Mouse (Mus musculus) heart, postnatal 0 days (tissue): ENCODE measurements around the gene Ccdc88a. TPM values are rescaled to one million over a fixed set of nuclear protein-coding genes. Genes with fewer than 3 reads are reported as not detected.

Experiments
- ATAC-seq: fragments of 200-750 bp; cut with Nextera tagmentation; 2 replicates; pipeline ENCODE4 v1.8.0; 2017; ENCODE audit warnings: low read depth, moderate number of reproducible peaks, moderate library complexity; ENCODE audit not compliant: insufficient read depth
- DNase-seq: peaks from one replicate; pipeline ENCODE4 v3.0.0-alpha.2; 2016; ENCODE audit warnings: low spot score
- H3K27ac ChIP-seq: fragments of 300-500 bp; sonication (generic); 2 replicates; pipeline ENCODE4 v1.5.1; 2014; ENCODE audit warnings: low read depth, mild to moderate bottlenecking
- H3K27me3 ChIP-seq: fragments of 300-500 bp; sonication (generic); 2 replicates; pipeline ENCODE4 v1.6.1; 2014; ENCODE audit warnings: low read length, mixed read lengths; ENCODE audit not compliant: control insufficient read depth, insufficient read depth
- H3K36me3 ChIP-seq: fragments of 300-500 bp; sonication (generic); replicated peaks from 2 replicates; pipeline ENCODE4 v1.6.1; 2014; ENCODE audit warnings: low read length, mixed read lengths; ENCODE audit not compliant: control insufficient read depth, insufficient read depth
- H3K4me1 ChIP-seq: fragments of 300-500 bp; sonication (generic); 2 replicates; pipeline ENCODE4 v1.6.1; 2014; ENCODE audit warnings: antibody characterized with exemption; ENCODE audit not compliant: control insufficient read depth, insufficient read depth
- H3K4me2 ChIP-seq: fragments of 300-500 bp; sonication (generic); 2 replicates; pipeline ENCODE4 v1.6.1; 2014; ENCODE audit warnings: low read depth, mild to moderate bottlenecking, low read length, moderate library complexity
- H3K4me3 ChIP-seq: fragments of 300-500 bp; sonication (generic); 2 replicates; pipeline ENCODE4 v1.5.1; 2014; ENCODE audit warnings: low read depth, low read length
- H3K9ac ChIP-seq: fragments of 300-500 bp; sonication (generic); replicated peaks from 2 replicates; pipeline ENCODE4 v1.6.1; 2014; ENCODE audit warnings: low read depth, low read length, mixed read lengths
- H3K9me3 ChIP-seq: fragments of 300-500 bp; sonication (generic); replicated peaks from 2 replicates; pipeline ENCODE4 v1.6.1; 2016; ENCODE audit warnings: low read length; ENCODE audit not compliant: control insufficient read depth
- CTCF ChIP-seq: IDR thresholded peaks from 2 replicates; pipeline ENCODE4 v1.5.1; 2016; ENCODE audit warnings: antibody characterized with exemption, control low read depth, low read depth
- EP300 ChIP-seq: IDR thresholded peaks from 2 replicates; pipeline ENCODE4 v1.6.1; 2016; ENCODE audit warnings: antibody characterized with exemption, low read depth
- WGBS: fragments of 180-500 bp; shearing (Covaris S2); extraction: QIAGEN DNeasy Blood & Tissue Kit; methylation state at CpG from one replicate; pipeline ENCODE4 v1.1.7; 2014; 5-methylcytosine and 5-hydroxymethylcytosine counted together
- polyA plus RNA-seq: library from polyadenylated mRNA; unstranded; fragments of >200 nt; fragmentation: Nextera tagmentation; extraction: Ambion mirVana; gene quantifications from 2 replicates; pipeline ENCODE4 v1.2.1, GENCODE M21; 2015
- total RNA-seq: library from RNA; depleted of rRNA; stranded (reverse); fragments of >200 nt; gene quantifications from 2 replicates; pipeline ENCODE4 v1.2.3, GENCODE M21; 2014; ENCODE audit warnings: low replicate concordance

The Ccdc88a gene
- total and polyA plus RNA-seq, 2 experiments from 2014 or later = 11.9 to 13.6 TPM

GRCm38 (mm10) chr11:29378751-29379150 lies 5.3 kb downstream of the Ccdc88a start:
- 86% methylated on average over 1 of the region's 1 CpGs for WGBS
- H3K4me3 ChIP-seq = no peak overlapping the region
- no peak overlapping the region for H3K27ac ChIP-seq
- DNase-seq = no peak
- no peaks in the 10 kb centered on the region for H3K36me3 ChIP-seq
- TF ChIP-seq EP300 (no peak), CTCF (no peak)
- no peak overlapping the region for H3K9ac ChIP-seq
- no peak for ATAC-seq
- no peaks in the 10 kb centered on the region for H3K27me3 ChIP-seq
- no peaks in the 10 kb centered on the region for H3K9me3 ChIP-seq
- no peak overlapping the region for H3K4me2 ChIP-seq
- no peaks in the 10 kb centered on the region; the same call in 1 of the 2 replicates for H3K4me1 ChIP-seq

- no peak overlapping the region for H3K9ac ChIP-seq
Observed at GRCm38 (mm10) chr11:29383493-29383892, 10.0 kb downstream of the Ccdc88a start.

GRCm38 (mm10) chr11:29384001-29384400 lies 10.5 kb downstream of the Ccdc88a start:
- TF ChIP-seq EP300 (no peak), CTCF (no peak)
- no peak overlapping the region for H3K4me2 ChIP-seq
- DNase-seq (no peak), ATAC-seq (no peak)
- no peak overlapping the region for H3K9ac ChIP-seq
- no peaks in the 10 kb centered on the region for H3K4me1 ChIP-seq
- H3K4me3 ChIP-seq = no peak overlapping the region
- no peak overlapping the region for H3K27ac ChIP-seq
- no peaks in the 10 kb centered on the region for H3K27me3 ChIP-seq
- 57% methylated on average over 1 of the region's 1 CpGs for WGBS
- H3K9me3 ChIP-seq = no peaks in the 10 kb centered on the region
- H3K36me3 ChIP-seq = peaks cover 4% of the 10 kb centered on the region; the same call in 1 of the 2 replicates

More at GRCm38 (mm10) chr11:29383493-29383892, 10.0 kb downstream of the Ccdc88a start:
- Histone ChIP-seq H3K27me3 (no peaks in the 10 kb centered on the region), H3K27ac (no peak overlapping the region), H3K4me3 (no peak overlapping the region), H3K9me3 (no peaks in the 10 kb centered on the region), H3K4me1 (no peaks in the 10 kb centered on the region), H3K36me3 (peaks cover 4% of the 10 kb centered on the region; the same call in 1 of the 2 replicates), H3K4me2 (no peak overlapping the region)
- DNase-seq (no peak), ATAC-seq (no peak)
- 57% methylated on average over 2 of the region's 2 CpGs for WGBS
- TF ChIP-seq CTCF (no peak), EP300 (no peak)

GRCm38 (mm10) chr11:29384617-29385016 lies 11.2 kb downstream of the Ccdc88a start:
- Histone ChIP-seq H3K36me3 (peaks cover 4% of the 10 kb centered on the region; the same call in 1 of the 2 replicates), H3K4me3 (no peak overlapping the region), H3K27me3 (no peaks in the 10 kb centered on the region), H3K4me2 (no peak overlapping the region), H3K4me1 (no peaks in the 10 kb centered on the region), H3K9me3 (no peaks in the 10 kb centered on the region), H3K9ac (no peak overlapping the region), H3K27ac (no peak overlapping the region)
- no peak for TF ChIP-seq CTCF
- no peak for TF ChIP-seq EP300
- no peak for DNase-seq
- ATAC-seq = no peak
- WGBS = 77% methylated on average over 3 of the region's 3 CpGs

GRCm38 (mm10) chr11:29389913-29390312 lies 16.5 kb downstream of the Ccdc88a start:
- Histone ChIP-seq H3K27ac (no peak overlapping the region), H3K4me1 (no peaks in the 10 kb centered on the region), H3K27me3 (no peaks in the 10 kb centered on the region), H3K36me3 (no peaks in the 10 kb centered on the region), H3K9me3 (no peaks in the 10 kb centered on the region), H3K9ac (no peak overlapping the region), H3K4me2 (no peak overlapping the region), H3K4me3 (no peak overlapping the region)
- 70% methylated on average over 4 of the region's 4 CpGs for WGBS
- no peak for ATAC-seq
- DNase-seq = no peak
- no peak for TF ChIP-seq CTCF
- no peak for TF ChIP-seq EP300

- no peaks in the 10 kb centered on the region for H3K4me1 ChIP-seq
- no peak for DNase-seq
- H3K9me3 ChIP-seq = no peaks in the 10 kb centered on the region
- 79% methylated on average over 3 of the region's 3 CpGs for WGBS
- H3K27ac ChIP-seq = no peak overlapping the region
- no peak for TF ChIP-seq CTCF
- no peak for TF ChIP-seq EP300
- no peak for ATAC-seq
- H3K27me3 ChIP-seq = no peaks in the 10 kb centered on the region
- no peak overlapping the region for H3K9ac ChIP-seq
- no peak overlapping the region for H3K4me3 ChIP-seq
- H3K4me2 ChIP-seq = no peak overlapping the region
- H3K36me3 ChIP-seq = no peaks in the 10 kb centered on the region
Observed at GRCm38 (mm10) chr11:29395135-29395746, 21.8 kb downstream of the Ccdc88a start.
